Mouse (Mus musculus): Measurements from ENCODE around the gene Rtl8a. TPM values are rescaled to one million over a fixed set of nuclear protein-coding genes. Genes with fewer than 3 reads are reported as not detected.
A peak's percentile ranks its signal among the peaks of the same experiment; 100 is the strongest.
"Not testable (repeated sequence)": the region's sequence is repeated elsewhere in the genome, so short reads cannot be mapped to it uniquely, and the experiment has no call there.

Gene Rtl8a
- total RNA-seq, 2 experiments from 2014 or later = 138 to 140 TPM

GRCm38 (mm10) chrX:53606176-53606575 lies 37.3 kb downstream of the Rtl8a start:
- not testable (repeated sequence) for DNase-seq
- intact Hi-C loops (cut with DNase I) = loop anchor here (5.0 kb wide), 1 partner anchor 66 kb away; the partner anchor contains the start of gene Rtl8b

DNA sequence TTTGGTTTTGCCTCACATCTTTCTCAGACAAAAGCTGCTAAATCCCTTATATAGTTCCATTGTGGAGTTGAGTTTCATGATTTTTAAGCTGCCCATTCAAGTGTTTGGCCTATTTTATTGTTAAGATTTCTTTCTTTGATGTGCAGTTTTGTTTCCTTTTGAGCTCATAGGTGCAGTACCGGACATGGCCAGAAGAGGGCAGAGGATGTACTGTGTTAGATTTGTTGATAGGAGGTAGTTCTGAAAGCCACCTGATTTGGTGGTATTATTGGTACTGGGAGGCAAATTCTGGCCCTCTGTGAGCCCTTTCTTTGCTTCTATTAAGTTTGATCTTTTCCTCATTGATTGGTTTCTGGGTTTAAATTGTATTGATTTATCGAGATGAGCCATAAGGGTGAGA lies 43.5 kb downstream of the Rtl8a start:
- intact Hi-C loops (cut with DNase I) = not testable (repeated sequence)
- DNase-seq = peak; percentile 48 to 69

Other genes with a start within 250 kb of the Rtl8a start
- not detected for gene Etd, start 208.8 kb downstream of the Rtl8a start, total RNA-seq (2021)
- 10 to 100 TPM; 19.6 to 22.3 TPM for gene Rtl8c, start 35.6 kb downstream of the Rtl8a start, total RNA-seq (2021)
- gene Gm14597, start 34.7 kb downstream of the Rtl8a start, total RNA-seq (2021) = not detected
- gene Rtl8b, start 26.7 kb upstream of the Rtl8a start, total RNA-seq (2021) = 10 to 100 TPM; 82.1 to 97.6 TPM
- gene 4930502E18Rik, start 81.1 kb upstream of the Rtl8a start, total RNA-seq (2021) = not detected
- not detected for gene 1700013H16Rik, start 114.1 kb upstream of the Rtl8a start, total RNA-seq (2021)
- gene Zfp36l3, start 132.7 kb upstream of the Rtl8a start, total RNA-seq (2021) = not detected
- 1 to 10 TPM; 1.4 to 2.0 TPM for gene Xlr, start 154.0 kb upstream of the Rtl8a start, total RNA-seq (2021)

Data from heart, postnatal 36 days (tissue).